Comparison of ENCODE assay signal across 18 mouse cellular contexts in the genomic region with DNA sequence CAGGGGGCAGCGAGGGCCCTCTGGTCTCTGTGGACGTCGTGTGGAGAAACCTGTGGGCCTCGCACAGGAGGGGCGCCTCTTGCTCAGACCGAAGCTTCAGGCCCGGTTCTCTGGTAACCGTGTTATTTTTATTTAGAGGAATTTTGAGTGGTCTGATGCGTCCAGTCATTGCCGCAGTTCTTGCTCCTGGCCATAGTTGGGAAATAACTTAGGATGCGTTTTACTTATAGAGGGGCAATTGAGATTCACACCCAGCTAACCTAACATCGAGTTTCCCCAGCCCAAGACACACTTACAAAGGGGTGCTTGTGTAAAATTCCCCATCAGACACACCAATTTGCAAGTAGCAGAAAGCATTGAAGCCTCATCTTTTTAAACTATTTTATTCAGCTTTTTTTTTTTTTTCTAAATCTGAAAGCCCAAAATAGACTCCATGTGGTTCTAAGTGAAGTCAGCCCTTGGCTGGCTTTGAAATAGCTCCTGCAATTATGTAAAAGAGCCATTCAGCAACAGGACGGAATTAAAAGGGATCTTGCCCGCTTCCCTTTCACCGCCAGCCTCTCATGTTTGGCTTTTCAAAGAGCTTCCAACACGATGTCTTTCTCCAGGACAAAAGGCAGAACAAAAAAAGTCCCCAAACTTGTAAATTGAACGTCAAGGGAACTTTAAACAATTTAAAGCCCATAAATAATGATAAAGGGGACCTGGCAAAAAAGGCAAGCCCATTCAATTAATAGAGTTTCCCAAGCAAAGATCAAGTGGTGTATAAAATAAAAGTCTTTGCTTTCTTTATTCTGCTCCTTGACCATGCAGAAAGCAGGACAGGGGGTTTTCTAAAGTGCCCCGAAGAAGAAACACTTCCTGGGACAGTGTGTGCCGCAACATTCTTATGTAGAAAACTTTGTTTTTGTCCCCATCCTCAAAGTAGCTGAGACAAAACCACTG. TPM values are rescaled to one million over a fixed set of nuclear protein-coding genes. Genes with fewer than 3 reads are reported as not detected.
DNase-seq lines count a peak whose midpoint lies in the region; ATAC-seq and TF ChIP-seq lines count a peak whose summit lies in the region.
"Had no signal": no experiment of that assay in that cellular context is flagged by ENCODE, and none has a peak within 500 bp of the region (broad histone marks: within the 10 kb centered on the region; RNA-seq: fewer than 3 reads in every experiment).

No protein-coding gene starts in this region.

- no peak overlapping the region for H3K9ac ChIP-seq in lung, embryonic 14.5 days
- no peak overlapping the region for H3K9ac ChIP-seq in midbrain, embryonic 11.5 days (ENCODE audit: low read length)
- no peak overlapping the region for H3K9ac ChIP-seq in neural tube, embryonic 14.5 days (replicated peaks; ENCODE audit: low read depth, low read length)
- H3K9ac ChIP-seq: limb, embryonic 15.5 days had no signal

- peak; percentile 24 for DNase-seq in lung, embryonic 14.5 days
- no peak for DNase-seq in lung, postnatal 25 days (ENCODE audit: low spot score)
- DNase-seq in forelimb bud, embryonic 11.5 days (ENCODE audit: low read depth, low spot score) = peak; percentile 33
- DNase-seq in midbrain, embryonic 11.5 days (ENCODE audit: low spot score, missing footprints) = peak; percentile 94
- DNase-seq in spleen, postnatal 36 days (ENCODE audit: low spot score in 2 of 2) = no peak
- no peak for DNase-seq in frontal cortex, postnatal 36 days (ENCODE audit: low spot score in 2 of 2)
- DNase-seq: adrenal gland, postnatal 36 days; B cell, adult 2 months; heart, postnatal 4 days; kidney, adult 18-20 months; lung, adult 2 months had no signal

- no peak overlapping the region for H3K27ac ChIP-seq in lung, embryonic 14.5 days (ENCODE audit: low read depth)
- H3K27ac ChIP-seq in midbrain, embryonic 11.5 days (ENCODE audit: low read depth, low read length) = no peak overlapping the region
- H3K27ac ChIP-seq in neural tube, embryonic 14.5 days (ENCODE audit: low read depth, low read length) = no peak overlapping the region
- H3K27ac ChIP-seq: limb, embryonic 15.5 days had no signal

- ATAC-seq in lung, embryonic 14.5 days (ENCODE audit: insufficient read depth) = no peak
- ATAC-seq in midbrain, embryonic 11.5 days (ENCODE audit: low FRiP score) = no peak
- no peak for ATAC-seq in neural tube, embryonic 14.5 days (ENCODE audit: low read depth)
- no peak for ATAC-seq in activated CD4-positive, CD25-positive, alpha-beta regulatory T cell, adult 4 months

- WGBS in lung, embryonic 14.5 days = 7% methylated on average over 19 of the region's 19 CpGs
- 2% methylated on average over 19 of the region's 19 CpGs for WGBS in midbrain, embryonic 11.5 days
- WGBS in neural tube, embryonic 14.5 days = 4% methylated on average over 19 of the region's 19 CpGs

- H3K4me3 ChIP-seq in lung, embryonic 14.5 days (ENCODE audit: low read depth, low read length) = no peak overlapping the region
- no peak overlapping the region for H3K4me3 ChIP-seq in midbrain, embryonic 11.5 days (ENCODE audit: low read depth, low read length)
- H3K4me3 ChIP-seq in neural tube, embryonic 14.5 days (ENCODE audit: low read depth, low read length) = no peak overlapping the region
- H3K4me3 ChIP-seq: erythroblast, embryonic 14.5 days; limb, embryonic 15.5 days; megakaryocyte, embryonic 14.5 days had no signal

- peaks cover 5% of the 10 kb centered on the region; the same call in 1 of the 2 replicates for H3K4me1 ChIP-seq in lung, embryonic 14.5 days (ENCODE audit: insufficient read depth)
- H3K4me1 ChIP-seq in midbrain, embryonic 11.5 days (ENCODE audit: control insufficient read depth, insufficient read depth, low read length) = peaks cover 38% of the 10 kb centered on the region
- H3K4me1 ChIP-seq in neural tube, embryonic 14.5 days (ENCODE audit: control insufficient read depth, insufficient read depth, low read length) = peaks cover 11% of the 10 kb centered on the region

- peaks cover 100% of the 10 kb centered on the region for H3K27me3 ChIP-seq in lung, embryonic 14.5 days (ENCODE audit: insufficient read depth, low read length)
- H3K27me3 ChIP-seq in midbrain, embryonic 11.5 days (ENCODE audit: control insufficient read depth, insufficient read depth, low read length) = peaks cover 98% of the 10 kb centered on the region
- peaks cover 17% of the 10 kb centered on the region for H3K27me3 ChIP-seq in neural tube, embryonic 14.5 days (ENCODE audit: control insufficient read depth, insufficient read depth, low read length)
- H3K27me3 ChIP-seq: megakaryocyte, embryonic 14.5 days had no signal

- H3K36me3 ChIP-seq in lung, embryonic 14.5 days (ENCODE audit: insufficient read depth) = no peaks in the 10 kb centered on the region
- H3K36me3 ChIP-seq in midbrain, embryonic 11.5 days (ENCODE audit: control insufficient read depth, insufficient read depth, low read length) = no peaks in the 10 kb centered on the region
- no peaks in the 10 kb centered on the region for H3K36me3 ChIP-seq in neural tube, embryonic 14.5 days (ENCODE audit: control insufficient read depth, insufficient read depth, low read length)
- H3K36me3 ChIP-seq: G1E; limb, embryonic 15.5 days had no signal

- no peak for TF ChIP-seq CTCF in lung, embryonic 14.5 days (IDR thresholded peaks at IDR 0.05; ENCODE audit: low read depth)

- H3K9me3 ChIP-seq in lung, embryonic 14.5 days (ENCODE audit: low read depth, low read length) = no peaks in the 10 kb centered on the region
- no peaks in the 10 kb centered on the region for H3K9me3 ChIP-seq in midbrain, embryonic 11.5 days (ENCODE audit: control insufficient read depth, low read length)
- H3K9me3 ChIP-seq in neural tube, embryonic 14.5 days (ENCODE audit: control insufficient read depth, low read length) = no peaks in the 10 kb centered on the region
- H3K9me3 ChIP-seq: limb, embryonic 15.5 days; megakaryocyte, embryonic 14.5 days had no signal

- H3K4me2 ChIP-seq in lung, embryonic 14.5 days = no peak overlapping the region
- H3K4me2 ChIP-seq in midbrain, embryonic 11.5 days = no peak overlapping the region
- H3K4me2 ChIP-seq in neural tube, embryonic 14.5 days (ENCODE audit: low read depth, low read length) = peak overlapping the region; percentile 37; the same call in 1 of the 2 replicates
- H3K4me2 ChIP-seq: heart, embryonic 11.5 days; limb, embryonic 15.5 days had no signal

RNA-seq across cellular contexts. Expression of gene Gbx2, which starts 3.6 kb away (rescaled TPM):
- polyA plus RNA-seq in lung, embryonic 14.5 days (2014; fragmentation: Nextera tagmentation; extraction: Ambion mirVana) = 0.11 and 0.17 TPM in 2 replicates
- polyA plus RNA-seq in midbrain, embryonic 11.5 days (2014; fragmentation: Nextera tagmentation; extraction: Ambion mirVana) = 9.6 TPM in 2 replicates
- polyA plus RNA-seq in neural tube, embryonic 14.5 days (2014; fragmentation: Nextera tagmentation; extraction: Ambion mirVana) = 25.4 and 30.9 TPM in 2 replicates
- polyA plus RNA-seq in activated CD4-positive, CD25-positive, alpha-beta regulatory T cell, adult 4 months (2017; shearing (Covaris generic)) = not detected
- polyA plus RNA-seq: erythroblast, embryonic 14.5 days; G1E had no signal

Comparison
In these comparisons a context has a peak if more than half of its experiments do, and no peak if none do; other contexts are left out.
1. DNase-seq: peak in lung, embryonic 14.5 days (single experiment), forelimb bud, embryonic 11.5 days (single experiment) and midbrain, embryonic 11.5 days (single experiment); none in lung, postnatal 25 days (single experiment), spleen, postnatal 36 days (0 of 2) and frontal cortex, postnatal 36 days (0 of 2).